Mouse (Mus musculus) hindbrain, embryonic 14.5 days (tissue): ENCODE data around the gene Hdac11. TPM values are rescaled to one million over a fixed set of nuclear protein-coding genes. Genes with fewer than 3 reads are reported as not detected.

Experiments
- polyA plus RNA-seq: library from polyadenylated mRNA; unstranded; fragments of >200 nt; fragmentation: Nextera tagmentation; extraction: Ambion mirVana; gene quantifications from 2 replicates; pipeline ENCODE4 v1.2.1, GENCODE M21; 2014

Gene Hdac11
- polyA plus RNA-seq, 1 experiment from 2014 or later, result 42.7 TPM

Other genes starting within 250 kb of the Hdac11 start
- 30.1 and 36.0 TPM in 2 replicates for gene Iqsec1, start 168.0 kb upstream of the Hdac11 start, polyA plus RNA-seq
- gene Nup210, start 39.8 kb upstream of the Hdac11 start, polyA plus RNA-seq, result 23.3 TPM in 2 replicates
- gene Fbln2, start 55.8 kb downstream of the Hdac11 start, polyA plus RNA-seq, result 26.2 and 27.2 TPM in 2 replicates